8 mouse cellular contexts compared by ENCODE assay signal in the genomic region with DNA sequence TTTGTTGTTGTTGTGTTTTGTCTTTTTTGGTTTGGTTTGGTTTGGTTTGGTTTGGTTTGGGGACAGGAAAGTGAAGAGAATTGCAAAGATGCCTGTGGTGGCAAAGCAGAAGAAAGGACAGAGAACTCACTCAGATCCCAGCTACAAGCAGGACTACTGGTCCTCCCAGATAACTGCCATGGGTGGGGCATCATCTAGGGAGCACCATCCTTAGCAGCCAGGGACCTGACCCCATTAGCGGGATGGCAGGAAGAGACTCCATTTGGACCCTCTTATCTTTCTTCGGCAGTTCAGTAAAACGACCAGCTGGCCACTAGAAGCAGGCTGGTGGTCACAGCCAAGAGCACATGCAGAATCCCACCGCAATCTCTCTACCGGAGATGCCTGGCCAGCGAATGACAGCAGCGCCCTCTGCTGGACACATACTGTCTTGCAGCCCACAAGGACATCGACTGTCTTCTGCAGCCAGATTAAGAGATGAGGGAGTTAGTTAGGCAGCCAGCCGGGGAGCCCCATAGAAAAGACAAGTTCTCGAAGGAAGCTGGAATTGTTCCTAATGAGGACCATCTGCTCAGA.
DNase-seq lines count a peak whose midpoint lies in the region; ATAC-seq and TF ChIP-seq lines count a peak whose summit lies in the region.

No protein-coding gene starts in this region.

- no peaks in the 10 kb centered on the region for H3K36me3 ChIP-seq in embryonic facial prominence, embryonic 10.5 days (replicated peaks)
- no peaks in the 10 kb centered on the region for H3K36me3 ChIP-seq in kidney, embryonic 16.5 days (ENCODE audit: insufficient read depth, low read length)
- H3K36me3 ChIP-seq in liver, adult 2 months (ENCODE audit: control insufficient read depth, insufficient read depth, low read length): no peaks in the 10 kb centered on the region
- no peaks in the 10 kb centered on the region for H3K36me3 ChIP-seq in neural tube, embryonic 11.5 days (ENCODE audit: control insufficient read depth, insufficient read depth, low read length)

- no peaks in the 10 kb centered on the region for H3K27me3 ChIP-seq in embryonic facial prominence, embryonic 10.5 days (replicated peaks; ENCODE audit: low read depth, poor library complexity, severe bottlenecking)
- no peaks in the 10 kb centered on the region for H3K27me3 ChIP-seq in kidney, embryonic 16.5 days (ENCODE audit: insufficient read depth, low read length)
- no peaks in the 10 kb centered on the region for H3K27me3 ChIP-seq in liver, adult 2 months (ENCODE audit: control insufficient read depth, insufficient read depth, low read length)
- no peaks in the 10 kb centered on the region for H3K27me3 ChIP-seq in neural tube, embryonic 11.5 days (ENCODE audit: control insufficient read depth, insufficient read depth, low read length)

- no peak for TF ChIP-seq POLR2A in liver, adult 2 months (IDR thresholded peaks at IDR 0.05; ENCODE audit: extremely low read depth, insufficient read depth, low read length)

- H3K9me3 ChIP-seq in embryonic facial prominence, embryonic 10.5 days: no peaks in the 10 kb centered on the region
- no peaks in the 10 kb centered on the region for H3K9me3 ChIP-seq in kidney, embryonic 16.5 days (ENCODE audit: low read length)
- H3K9me3 ChIP-seq in neural tube, embryonic 11.5 days (ENCODE audit: control insufficient read depth, low read length): no peaks in the 10 kb centered on the region

- H3K79me2 ChIP-seq in liver, adult 2 months (ENCODE audit: control insufficient read depth, insufficient read depth, low read length): no peaks in the 10 kb centered on the region

- peak; percentile 53; the same call in 1 of the 2 replicates for ATAC-seq in kidney, embryonic 16.5 days (ENCODE audit: low FRiP score, low TSS enrichment)
- ATAC-seq in neural tube, embryonic 11.5 days (ENCODE audit: insufficient read depth, low FRiP score, low TSS enrichment): peak; percentile 68

- no peak overlapping the region for H3K27ac ChIP-seq in embryonic facial prominence, embryonic 10.5 days (replicated peaks)
- H3K27ac ChIP-seq in kidney, embryonic 16.5 days (ENCODE audit: low read length): no peak overlapping the region
- no peak overlapping the region for H3K27ac ChIP-seq in liver, adult 2 months (replicated peaks; ENCODE audit: insufficient read depth, low read depth, low read length)
- H3K27ac ChIP-seq in neural tube, embryonic 11.5 days (ENCODE audit: low read depth, low read length): no peak overlapping the region

- H3K4me3 ChIP-seq in embryonic facial prominence, embryonic 10.5 days: no peak overlapping the region
- no peak overlapping the region for H3K4me3 ChIP-seq in kidney, embryonic 16.5 days (ENCODE audit: low read length)
- no peak overlapping the region for H3K4me3 ChIP-seq in liver, adult 2 months (ENCODE audit: insufficient read depth, low read depth, low read length)
- H3K4me3 ChIP-seq in neural tube, embryonic 11.5 days (ENCODE audit: low read depth, low read length): no peak overlapping the region

- H3K4me2 ChIP-seq in kidney, embryonic 16.5 days (replicated peaks; ENCODE audit: low read depth, low read length): peak overlapping the region; percentile 23; the same call in 1 of the 2 replicates
- no peak overlapping the region for H3K4me2 ChIP-seq in neural tube, embryonic 11.5 days (ENCODE audit: low read depth)

- H3K9ac ChIP-seq in kidney, embryonic 16.5 days (replicated peaks; ENCODE audit: low read length): no peak overlapping the region
- no peak overlapping the region for H3K9ac ChIP-seq in liver, adult 2 months (ENCODE audit: low read depth, low read length)
- H3K9ac ChIP-seq in neural tube, embryonic 11.5 days (ENCODE audit: low read length): no peak overlapping the region

- H3K4me1 ChIP-seq in embryonic facial prominence, embryonic 10.5 days: no peaks in the 10 kb centered on the region
- 0 out of 2 replicates have a peak, but pooled peaks cover 5% of the 10 kb centered on the region for H3K4me1 ChIP-seq in kidney, embryonic 16.5 days (ENCODE audit: insufficient read depth, low read length)
- H3K4me1 ChIP-seq in liver, adult 2 months (ENCODE audit: control insufficient read depth, insufficient read depth, low read length): no peaks in the 10 kb centered on the region
- no peaks in the 10 kb centered on the region for H3K4me1 ChIP-seq in neural tube, embryonic 11.5 days (ENCODE audit: control insufficient read depth, insufficient read depth, low read length)

- DNase-seq in spleen, adult 18-20 months: peak; percentile 13 to 48
- DNase-seq in spleen, adult 12 weeks (ENCODE audit: low spot score): no peak
- DNase-seq in embryonic facial prominence, embryonic 10.5 days (ENCODE audit: low spot score): peak; percentile 86
- DNase-seq in heart, adult 8-10 months (ENCODE audit: low spot score): peak; percentile 25
- peak; percentile 3 for DNase-seq in liver, adult 2 months (ENCODE audit: extremely low read depth, low read depth, low spot score)
- DNase-seq in neural tube, embryonic 11.5 days (ENCODE audit: low spot score): peak; percentile 87
- DNase-seq in testis, postnatal 14 days (ENCODE audit: low spot score): peak; percentile 81

- peak; percentile 80 for TF ChIP-seq CTCF in liver, adult 2 months (IDR thresholded peaks at IDR 0.05; ENCODE audit: low read depth, low read length)

- WGBS in embryonic facial prominence, embryonic 10.5 days: 13% methylated on average over 10 of the region's 10 CpGs
- WGBS in kidney, embryonic 16.5 days: 4% methylated on average over 10 of the region's 10 CpGs
- 18% methylated on average over 10 of the region's 10 CpGs for WGBS in liver, adult 2 months
- WGBS in neural tube, embryonic 11.5 days: 9% methylated on average over 10 of the region's 10 CpGs
